Mouse (Mus musculus) limb, embryonic 14.5 days (tissue): ENCODE measurements around the gene R3hdml. TPM values are rescaled to one million over a fixed set of nuclear protein-coding genes. Genes with fewer than 3 reads are reported as not detected.
A peak's percentile ranks its signal among the peaks of the same experiment; 100 is the strongest.

Experiments
- ATAC-seq: fragments of 200-750 bp; cut with Nextera tagmentation; 2 replicates; pipeline ENCODE4 v1.8.0; 2017; ENCODE audit warnings: low read depth, moderate number of reproducible peaks, moderate TSS enrichment; ENCODE audit not compliant: low FRiP score
- DNase-seq: peaks from one replicate; pipeline ENCODE4 v3.0.0-alpha.2; 2015; ENCODE audit warnings: low spot score
- H3K27ac ChIP-seq: fragments of 300-500 bp; sonication (generic); replicated peaks from 2 replicates; pipeline ENCODE4 v1.5.1; 2014; ENCODE audit warnings: low read depth, mild to moderate bottlenecking, low read length, moderate library complexity, mixed read lengths
- H3K27me3 ChIP-seq: fragments of 300-500 bp; sonication (generic); 2 replicates; pipeline ENCODE4 v1.6.1; 2014; ENCODE audit warnings: low read length, mixed read lengths; ENCODE audit not compliant: control insufficient read depth, insufficient read depth
- H3K36me3 ChIP-seq: fragments of 300-500 bp; sonication (generic); 2 replicates; pipeline ENCODE4 v1.6.1; 2014; ENCODE audit warnings: mild to moderate bottlenecking, low read length, moderate library complexity, mixed read lengths; ENCODE audit not compliant: control insufficient read depth, insufficient read depth
- H3K4me1 ChIP-seq: fragments of 300-500 bp; sonication (generic); 2 replicates; pipeline ENCODE4 v1.6.1; 2014; ENCODE audit warnings: antibody characterized with exemption, low read length, mixed read lengths; ENCODE audit not compliant: control insufficient read depth, insufficient read depth
- H3K4me2 ChIP-seq: fragments of 300-500 bp; sonication (generic); replicated peaks from 2 replicates; pipeline ENCODE4 v1.6.1; 2014; ENCODE audit warnings: low read depth, mild to moderate bottlenecking, low read length, moderate library complexity; ENCODE audit not compliant: severe bottlenecking
- H3K4me3 ChIP-seq: fragments of 300-500 bp; sonication (generic); replicated peaks from 2 replicates; pipeline ENCODE4 v1.5.1; 2014; ENCODE audit warnings: low read length
- H3K9ac ChIP-seq: fragments of 300-500 bp; sonication (generic); 2 replicates; pipeline ENCODE4 v1.6.1; 2014; ENCODE audit warnings: mild to moderate bottlenecking, low read depth, low read length, moderate library complexity; ENCODE audit not compliant: severe bottlenecking
- H3K9me3 ChIP-seq: fragments of 300-500 bp; sonication (generic); 2 replicates; pipeline ENCODE4 v1.6.1; 2016; ENCODE audit warnings: low read length; ENCODE audit not compliant: control insufficient read depth
- POLR2A ChIP-seq: fragments of 200-500 bp; IDR thresholded peaks from 2 replicates; pipeline ENCODE4 v1.8.0; 2012; ENCODE audit warnings: inconsistent platforms, mild to moderate bottlenecking, moderate library complexity, borderline replicate concordance; ENCODE audit not compliant: insufficient read depth, insufficient read length; ENCODE audit errors: extremely low read depth
- WGBS: fragments of 180-500 bp; shearing (Covaris S2); extraction: QIAGEN DNeasy Blood & Tissue Kit; methylation state at CpG from one replicate; pipeline ENCODE4 v1.1.7; 2014; 5-methylcytosine and 5-hydroxymethylcytosine counted together
- polyA plus RNA-seq, 2 experiments: library from polyadenylated mRNA; depleted of rRNA in 1 of 2; stranded (reverse) in 1 of 2; unstranded in 1 of 2; fragments of >200 nt; fragmentation: Nextera tagmentation in 1 of 2; extraction: Ambion mirVana in 1 of 2; gene quantifications; 2 replicates each; pipeline versions ENCODE4 v1.2.1 to v1.2.3; 2012 to 2014

The R3hdml gene
- polyA plus RNA-seq, 2 experiments, result 0.16 TPM; not detected in 1

GRCm38 (mm10) chr2:163489725-163490291 lies 2.3 kb upstream of the R3hdml start:
- no peak for TF ChIP-seq POLR2A
- Histone ChIP-seq H3K4me1 (no peaks in the 10 kb centered on the region), H3K27ac (no peak overlapping the region), H3K4me2 (no peak overlapping the region), H3K36me3 (no peaks in the 10 kb centered on the region), H3K27me3 (no peaks in the 10 kb centered on the region), H3K9ac (no peak overlapping the region), H3K4me3 (no peak overlapping the region), H3K9me3 (no peaks in the 10 kb centered on the region)
- 62% methylated on average over 5 of the region's 5 CpGs for whole genome bisulfite sequencing
- DNase-seq (no peak), ATAC-seq (no peak)

GRCm38 (mm10) chr2:163490656-163491055 lies 1.5 kb upstream of the R3hdml start:
- ATAC-seq, result no peak
- Histone ChIP-seq H3K4me1 (no peaks in the 10 kb centered on the region), H3K4me2 (no peak overlapping the region), H3K9ac (no peak overlapping the region), H3K4me3 (no peak overlapping the region), H3K27me3 (no peaks in the 10 kb centered on the region), H3K27ac (no peak overlapping the region), H3K36me3 (no peaks in the 10 kb centered on the region), H3K9me3 (no peaks in the 10 kb centered on the region)
- 87% methylated on average over 17 of the region's 17 CpGs for WGBS
- DNase-seq, result no peak
- TF ChIP-seq POLR2A, result no peak

DNA sequence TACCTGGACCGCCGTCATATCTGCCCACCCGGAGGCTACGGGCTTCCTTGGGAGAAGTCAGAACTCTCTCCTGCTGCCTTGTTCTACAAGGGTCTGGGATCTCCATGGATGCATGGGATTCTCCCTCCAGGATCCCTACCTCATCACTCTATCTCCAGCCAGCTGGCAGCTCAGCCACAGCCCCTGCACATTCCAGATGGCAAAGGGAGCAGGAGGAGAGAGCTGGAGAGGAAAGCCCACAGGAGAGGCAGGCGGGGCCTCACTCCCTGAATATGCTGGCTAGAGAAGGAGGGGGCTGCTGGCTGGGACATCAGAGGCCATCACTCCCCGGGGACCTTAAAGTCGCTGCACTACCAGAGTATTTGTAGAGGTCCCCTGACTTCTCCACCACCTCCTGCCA lies 767 bp upstream of the R3hdml start:
- DNase-seq, result no peak
- H3K9ac ChIP-seq, result 0 out of 2 replicates have a peak overlapping the region, but pooled peaks have one; percentile 21
- no peaks in the 10 kb centered on the region for H3K9me3 ChIP-seq
- WGBS, result 57% methylated on average over 7 of the region's 7 CpGs
- H3K36me3 ChIP-seq, result no peaks in the 10 kb centered on the region
- no peak for ATAC-seq
- no peaks in the 10 kb centered on the region for H3K4me1 ChIP-seq
- H3K27me3 ChIP-seq, result no peaks in the 10 kb centered on the region
- no peak overlapping the region for H3K27ac ChIP-seq
- H3K4me2 ChIP-seq, result no peak overlapping the region
- TF ChIP-seq POLR2A, result no peak
- no peak overlapping the region for H3K4me3 ChIP-seq

GRCm38 (mm10) chr2:163493031-163493430 lies 913 bp downstream of the R3hdml start:
- Histone ChIP-seq H3K4me3 (no peak overlapping the region), H3K9ac (no peak overlapping the region), H3K36me3 (no peaks in the 10 kb centered on the region), H3K27ac (no peak overlapping the region), H3K27me3 (no peaks in the 10 kb centered on the region), H3K4me1 (no peaks in the 10 kb centered on the region), H3K9me3 (no peaks in the 10 kb centered on the region), H3K4me2 (no peak overlapping the region)
- DNase-seq (no peak), ATAC-seq (no peak)
- no peak for TF ChIP-seq POLR2A
- 30% methylated on average over 5 of the region's 5 CpGs for WGBS

GRCm38 (mm10) chr2:163493976-163494375 lies 1.9 kb downstream of the R3hdml start:
- no peaks in the 10 kb centered on the region for H3K36me3 ChIP-seq
- H3K27ac ChIP-seq, result no peak overlapping the region
- H3K9ac ChIP-seq, result no peak overlapping the region
- no peak overlapping the region for H3K4me2 ChIP-seq
- no peak for TF ChIP-seq POLR2A
- H3K27me3 ChIP-seq, result no peaks in the 10 kb centered on the region
- DNase-seq, result no peak
- H3K4me3 ChIP-seq, result no peak overlapping the region
- H3K9me3 ChIP-seq, result no peaks in the 10 kb centered on the region
- no peak for ATAC-seq
- no peaks in the 10 kb centered on the region for H3K4me1 ChIP-seq
- WGBS, result 53% methylated on average over 5 of the region's 5 CpGs

- WGBS, result 34% methylated on average over 6 of the region's 6 CpGs
- H3K9ac ChIP-seq, result no peak overlapping the region
- H3K36me3 ChIP-seq, result no peaks in the 10 kb centered on the region
- no peaks in the 10 kb centered on the region for H3K27me3 ChIP-seq
- no peak overlapping the region for H3K4me3 ChIP-seq
- H3K27ac ChIP-seq, result no peak overlapping the region
- no peak for TF ChIP-seq POLR2A
- DNase-seq (no peak), ATAC-seq (no peak)
- H3K4me2 ChIP-seq, result no peak overlapping the region
- no peaks in the 10 kb centered on the region for H3K9me3 ChIP-seq
- no peaks in the 10 kb centered on the region for H3K4me1 ChIP-seq
These were observed 2.3 kb downstream of the R3hdml start for GRCm38 (mm10) chr2:163494456-163494855.
